Mouse (Mus musculus) left cerebral cortex, postnatal 14 days (tissue): ENCODE measurements at regions not wholly inside any gene's neighbourhood (a gene's known extent, or its start where the extent isn't known, plus 50 kb on each side); places are given as distances from the start of the nearest gene placed in this dataset.
"Not testable (repeated sequence)": the region's sequence is repeated elsewhere in the genome, so short reads cannot be mapped to it uniquely, and the experiment has no call there.

ENCODE experiments used
- DNase-seq, 2 experiments: peaks; one replicate each; pipeline ENCODE4 v3.0.0; 2021 to 2022; ENCODE audit warnings: low spot score in 2 of 2, mixed read lengths in 1 of 2
- intact Hi-C: fragments of 180-260 bp; cut with DNase I; formaldehyde crosslinking; loops from one replicate; pipeline ENCODE4 v1.15.1; 2025

GRCm38 (mm10) chr16:8246445-8246844 is 178.5 kb downstream of the Tmem114 start:
- DNase-seq: no peak
- intact Hi-C loops: no loop called here

- intact Hi-C loops: no loop called here
Observed at GRCm38 (mm10) chr16:8245612-8246011, 179.3 kb downstream of the Tmem114 start.

GRCm38 (mm10) chr16:8234351-8234750 is 190.6 kb downstream of the Tmem114 start:
- intact Hi-C loops: no loop called here
- DNase-seq: no peak

More at GRCm38 (mm10) chr16:8245612-8246011, 179.3 kb downstream of the Tmem114 start:
- DNase-seq: no peak

- intact Hi-C loops: no loop called here
- DNase-seq: no peak
Observed at GRCm38 (mm10) chr16:8232079-8232478, 192.9 kb downstream of the Tmem114 start.

GRCm38 (mm10) chr16:8223625-8224300 is 201.2 kb downstream of the Tmem114 start:
- intact Hi-C loops: no loop called here
- DNase-seq: no peak

- peak in 1 of 2 experiments; percentile 14 for DNase-seq
Observed at GRCm38 (mm10) chr16:8208251-8209181, 216.4 kb downstream of the Tmem114 start.

GRCm38 (mm10) chr16:8205014-8205413 is 219.9 kb downstream of the Tmem114 start:
- intact Hi-C loops: no loop called here
- DNase-seq: no peak

More at GRCm38 (mm10) chr16:8208251-8209181, 216.4 kb downstream of the Tmem114 start:
- intact Hi-C loops: no loop called here

GRCm38 (mm10) chr16:8201306-8201705 is 223.6 kb downstream of the Tmem114 start:
- intact Hi-C loops: no loop called here
- no peak for DNase-seq

- intact Hi-C loops: no loop called here
- DNase-seq: no peak
Observed at GRCm38 (mm10) chr16:8198771-8199562, 226.0 kb downstream of the Tmem114 start.

- DNase-seq: peak in 1 of 2 experiments; percentile 3
Observed at GRCm38 (mm10) chr16:8189472-8190240, 235.3 kb downstream of the Tmem114 start.

GRCm38 (mm10) chr16:8189071-8189470 is 235.9 kb downstream of the Tmem114 start:
- intact Hi-C loops: no loop called here
- no peak for DNase-seq

More at GRCm38 (mm10) chr16:8189472-8190240, 235.3 kb downstream of the Tmem114 start:
- intact Hi-C loops: no loop called here

GRCm38 (mm10) chr16:8188505-8188904 is 236.4 kb downstream of the Tmem114 start:
- intact Hi-C loops: no loop called here
- DNase-seq: peak in 1 of 2 experiments; percentile 6

- intact Hi-C loops: no loop called here
- no peak for DNase-seq
Observed at GRCm38 (mm10) chr16:8184781-8185180, 240.2 kb downstream of the Tmem114 start.

GRCm38 (mm10) chr16:8178946-8179345 is 246.0 kb downstream of the Tmem114 start:
- peak; percentile 3 to 7 for DNase-seq
- intact Hi-C loops: no loop called here

GRCm38 (mm10) chr16:8177226-8177625 is 247.7 kb downstream of the Tmem114 start:
- DNase-seq, intact Hi-C loops: not testable (repeated sequence)

GRCm38 (mm10) chr16:8176126-8176525 is 248.8 kb downstream of the Tmem114 start:
- peak in 1 of 2 experiments; percentile 12 for DNase-seq
- intact Hi-C loops: no loop called here
